Mouse (Mus musculus): ENCODE data around the gene Zfp472.

Gene Zfp472

DNA sequence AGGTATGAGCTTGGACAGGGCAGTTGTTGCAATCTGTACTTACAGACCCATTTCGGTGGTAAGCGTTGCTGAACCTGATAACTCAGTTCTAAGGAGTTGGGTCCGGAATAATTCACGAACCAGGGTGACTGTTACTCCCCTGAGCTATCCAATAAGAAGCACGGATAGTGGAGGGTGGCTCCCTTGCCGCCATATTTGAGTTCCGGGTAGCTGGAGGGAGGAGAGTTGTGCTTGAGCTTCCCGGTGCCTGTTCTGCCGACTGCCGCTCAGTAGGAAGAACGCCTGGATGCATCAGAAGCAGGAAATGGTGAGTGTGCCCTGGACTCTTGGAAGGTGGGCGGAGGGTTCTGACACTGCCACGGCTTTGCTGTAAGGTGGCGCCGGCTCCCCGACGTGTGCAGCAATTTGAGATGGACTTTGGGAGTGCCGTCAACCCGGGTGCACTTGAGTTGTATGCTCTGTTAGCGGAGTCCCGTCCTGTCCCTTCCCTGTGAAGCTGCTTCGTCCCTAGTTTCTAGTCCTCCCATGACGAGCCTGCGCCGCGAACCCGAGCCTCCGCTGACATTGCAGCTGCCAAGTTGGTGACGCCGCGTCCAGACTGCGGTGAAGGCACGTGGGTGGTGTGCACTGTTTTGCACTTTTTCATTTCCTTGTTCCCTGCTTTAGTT is at the start of gene Zfp472:
TSS of gene Zfp472 (plus strand) at position 192 of the 668 bp plus-strand sequence.
- peak; percentile 82 to 90 for DNase-seq (ENCODE audit: low spot score in 2 of 2)

- DNase-seq (ENCODE audit: low spot score in 2 of 2): no peak
Observed at GRCm38 (mm10) chr17:32916075-32916474, 49.5 kb upstream of the Zfp472 start.

DNA sequence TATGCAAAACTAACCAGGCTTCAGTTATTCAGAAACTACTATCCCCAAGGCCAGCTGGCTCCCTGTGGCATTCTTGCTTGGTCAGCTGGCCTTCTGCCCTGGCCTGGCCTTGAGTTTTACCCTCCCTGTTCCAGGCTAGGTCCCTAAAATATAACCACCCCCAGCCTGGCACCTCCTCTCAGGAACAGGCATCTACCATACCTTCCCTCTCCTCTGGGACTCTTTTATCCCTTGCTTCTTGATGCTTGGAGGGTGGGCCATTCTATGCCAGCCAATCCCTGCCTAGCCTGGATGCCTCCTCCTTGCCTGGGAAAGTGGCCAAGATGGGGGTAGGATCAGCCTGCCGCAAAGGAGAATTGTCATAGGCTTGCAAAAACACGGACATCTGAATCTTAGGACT is 48.5 kb upstream of the Zfp472 start, which contains the start of gene Cyp4f14:
TSS of gene Cyp4f14 (minus strand) at position 212 of the 400 bp plus-strand sequence.
- no peak for DNase-seq (ENCODE audit: low spot score in 2 of 2)

DNA sequence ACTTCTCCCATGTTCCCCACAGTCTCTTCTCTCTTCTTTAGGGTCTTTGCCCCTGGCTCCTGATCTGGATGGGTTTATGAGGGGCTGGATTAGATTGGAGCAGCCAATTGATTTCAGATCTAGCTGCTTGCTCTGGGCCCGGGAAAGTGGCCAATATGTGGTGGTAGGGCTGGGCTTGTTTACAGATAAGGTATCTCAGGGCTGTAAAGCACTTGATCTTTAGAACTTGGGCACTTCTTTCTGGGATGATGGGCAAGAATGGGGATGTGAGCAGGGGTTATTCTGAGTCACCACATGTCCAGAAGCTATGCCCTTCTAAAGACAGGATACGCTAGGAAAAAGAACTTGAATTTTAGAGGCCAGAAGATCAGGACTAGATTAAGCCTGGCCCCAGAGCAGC is 46.5 kb upstream of the Zfp472 start:
- no peak for DNase-seq (ENCODE audit: low spot score in 2 of 2)

- no peak for DNase-seq (ENCODE audit: low spot score in 2 of 2)
Observed at GRCm38 (mm10) chr17:32923681-32924080, 41.9 kb upstream of the Zfp472 start.

DNA sequence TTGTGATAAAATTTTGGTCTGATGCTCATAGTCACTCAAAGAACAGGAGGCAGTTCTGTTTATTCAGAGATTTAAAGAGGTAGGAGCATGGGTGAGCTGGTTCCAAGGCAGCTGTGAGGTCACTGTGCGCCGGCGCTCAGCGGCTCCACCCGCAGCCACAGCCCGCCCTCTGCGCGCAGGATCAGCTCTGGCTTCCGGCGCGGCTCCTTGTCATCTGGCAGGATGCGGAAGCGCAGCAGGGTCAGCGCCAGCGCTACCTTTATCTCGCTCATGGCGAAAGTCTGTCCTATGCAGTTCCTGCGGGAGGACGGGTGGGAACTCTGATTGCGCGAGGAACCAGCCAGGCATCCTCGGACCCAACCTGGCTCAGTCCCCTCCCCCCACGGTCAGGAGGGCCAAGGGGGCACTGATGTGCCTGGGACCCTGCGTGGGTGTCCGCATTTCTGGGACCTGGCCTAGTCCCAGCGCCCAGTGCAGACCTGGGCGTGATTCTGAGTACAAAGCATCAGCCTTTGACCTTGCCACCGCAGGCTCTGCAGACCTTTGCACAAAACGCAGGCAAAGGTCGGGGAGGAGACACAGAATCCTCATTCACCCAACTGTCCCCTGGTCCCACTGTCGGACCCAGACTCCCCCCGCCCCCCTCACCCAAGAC is 40.8 kb upstream of the Zfp472 start:
- DNase-seq (ENCODE audit: low spot score in 2 of 2): peak; percentile 45 to 74

- no peak for DNase-seq (ENCODE audit: low spot score in 2 of 2)
Observed at GRCm38 (mm10) chr17:32927803-32928202, 37.8 kb upstream of the Zfp472 start.

GRCm38 (mm10) chr17:32939831-32940230 is 25.8 kb upstream of the Zfp472 start:
- DNase-seq (ENCODE audit: low spot score in 2 of 2): no peak

DNA sequence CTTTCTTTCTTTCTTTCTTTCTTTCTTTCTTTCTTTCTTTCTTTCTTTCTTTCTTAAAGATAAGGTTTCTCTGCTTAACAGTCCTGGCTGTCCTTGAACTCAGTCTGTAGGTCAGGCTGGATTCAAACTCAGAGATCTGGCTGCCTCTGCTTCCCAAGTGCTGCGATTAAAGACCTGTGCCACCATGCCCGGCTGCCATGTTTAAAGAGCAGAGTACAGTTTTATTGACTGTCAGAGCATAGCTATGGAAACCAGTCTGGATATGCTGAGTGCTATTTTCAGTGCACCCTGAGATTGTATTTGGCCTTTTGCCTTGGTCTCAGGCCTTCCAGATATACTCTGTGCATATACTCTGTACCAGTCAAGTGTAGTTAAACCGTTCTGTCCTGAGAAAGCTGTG is 22.0 kb upstream of the Zfp472 start:
- no peak for DNase-seq (ENCODE audit: low spot score in 2 of 2)

GRCm38 (mm10) chr17:32944402-32945035 is 21.1 kb upstream of the Zfp472 start:
- no peak for DNase-seq (ENCODE audit: low spot score in 2 of 2)

GRCm38 (mm10) chr17:32946716-32947115 is 18.9 kb upstream of the Zfp472 start:
- no peak for DNase-seq (ENCODE audit: low spot score in 2 of 2)

- peak; percentile 98 to 99 for DNase-seq (ENCODE audit: low spot score in 2 of 2)
Observed at GRCm38 (mm10) chr17:32947215-32947914, 18.2 kb upstream of the Zfp472 start, which contains the start of gene Cyp4f13. Gene Cyp4f13 (minus strand): TSS chr17:32947402.

DNA sequence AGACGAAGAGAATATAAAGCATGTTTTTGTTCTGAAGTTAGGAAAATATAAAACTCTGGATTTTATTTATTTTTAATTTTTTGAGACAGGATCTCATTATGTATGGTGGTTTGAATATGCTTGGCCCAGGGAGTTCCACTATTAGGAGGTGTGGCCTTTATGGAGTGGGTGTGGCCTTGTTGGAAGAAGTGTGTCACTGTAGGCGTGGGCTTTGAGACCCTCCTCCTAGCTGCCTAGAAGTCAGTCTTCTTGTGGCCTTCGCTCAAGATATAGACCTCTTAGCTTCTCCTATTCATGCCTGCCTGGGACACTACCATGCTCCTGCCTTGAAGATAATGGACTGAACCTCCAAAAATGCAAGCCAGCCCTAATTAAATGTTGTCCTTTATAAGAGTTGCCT is 15.5 kb upstream of the Zfp472 start:
- DNase-seq (ENCODE audit: low spot score in 2 of 2): no peak

DNA sequence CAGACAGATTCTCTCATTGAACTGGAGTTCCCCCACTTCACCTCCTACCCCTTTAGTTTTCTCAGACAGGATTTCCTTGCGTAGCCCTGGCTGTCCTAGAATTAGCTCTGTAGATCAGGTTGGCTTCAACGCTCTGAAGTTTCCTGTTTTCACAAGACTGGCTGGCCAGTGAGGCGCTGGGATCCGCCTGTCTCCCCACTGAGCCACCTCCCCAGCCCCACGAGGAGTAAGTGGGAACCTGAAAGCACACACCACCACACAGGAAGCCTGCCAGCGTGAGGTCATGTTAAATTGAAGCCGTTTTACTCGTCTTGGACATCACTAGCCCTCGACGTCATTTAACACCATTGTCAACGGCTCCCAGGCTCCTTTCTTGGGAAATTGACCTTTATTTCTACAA is 14.6 kb upstream of the Zfp472 start:
- DNase-seq (ENCODE audit: low spot score in 2 of 2): no peak

- peak; percentile 57 to 72 for DNase-seq (ENCODE audit: low spot score in 2 of 2)
Observed at GRCm38 (mm10) chr17:32951441-32951840, 14.2 kb upstream of the Zfp472 start.

- no peak for DNase-seq (ENCODE audit: low spot score in 2 of 2)
Observed at GRCm38 (mm10) chr17:32965253-32965622, 376 bp upstream of the Zfp472 start.

DNA sequence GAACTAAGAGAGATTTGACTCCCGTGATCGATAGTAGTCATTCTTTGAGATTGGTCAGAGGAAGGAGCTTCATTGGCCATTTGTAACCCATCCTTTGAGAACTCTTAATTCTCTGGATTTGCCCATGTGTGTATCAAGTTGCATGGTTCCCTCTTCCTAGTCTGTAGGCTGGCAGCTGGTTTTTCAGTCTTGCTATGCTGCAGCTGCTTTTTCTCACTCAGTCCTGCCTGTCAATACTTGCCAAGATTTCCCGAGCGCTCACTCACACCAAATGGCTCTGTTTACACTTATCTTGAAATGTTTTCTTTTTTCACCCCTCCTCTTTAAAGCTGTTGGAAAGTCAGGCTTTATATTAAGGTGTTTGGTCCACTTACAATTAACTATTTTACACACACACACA is 15.7 kb downstream of the Zfp472 start:
- DNase-seq (ENCODE audit: low spot score in 2 of 2): no peak

GRCm38 (mm10) chr17:32986301-32986700 is 20.7 kb downstream of the Zfp472 start:
- no peak for DNase-seq (ENCODE audit: low spot score in 2 of 2)

DNA sequence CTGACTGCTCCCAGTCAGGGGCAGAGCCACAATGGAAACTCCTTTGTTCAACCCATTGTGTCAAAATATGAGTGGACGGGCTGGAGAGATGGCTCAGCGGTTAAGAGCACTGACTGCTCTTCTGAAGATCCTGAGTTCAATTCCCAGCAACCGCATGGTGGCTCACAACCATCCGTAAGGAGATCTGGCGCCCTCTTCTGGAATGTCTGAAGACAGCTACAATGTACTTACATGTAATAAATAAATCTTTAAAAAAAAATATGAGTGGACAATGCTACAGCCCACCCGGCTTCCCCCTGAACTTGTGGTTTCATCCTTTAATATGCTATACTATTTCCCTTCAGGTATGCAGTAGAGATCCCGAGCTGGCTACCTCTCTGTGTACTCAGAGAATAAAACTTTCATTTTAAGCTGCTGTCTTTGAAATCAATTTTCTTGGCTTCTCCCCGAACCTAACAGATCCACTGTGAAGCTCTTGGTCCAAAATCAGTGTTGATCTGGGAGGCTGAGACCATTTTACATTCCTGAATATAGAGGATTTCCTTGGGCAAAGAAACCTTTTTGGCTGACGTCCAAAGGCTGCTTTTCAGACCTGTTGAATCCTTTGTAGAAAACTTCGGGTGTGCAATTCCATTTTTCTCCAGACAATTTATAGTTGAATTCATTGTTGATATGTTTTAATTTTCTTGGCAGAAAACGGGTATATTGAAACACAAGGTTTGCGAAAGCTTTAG is 26.5 kb downstream of the Zfp472 start:
- DNase-seq (ENCODE audit: low spot score in 2 of 2): no peak

DNA sequence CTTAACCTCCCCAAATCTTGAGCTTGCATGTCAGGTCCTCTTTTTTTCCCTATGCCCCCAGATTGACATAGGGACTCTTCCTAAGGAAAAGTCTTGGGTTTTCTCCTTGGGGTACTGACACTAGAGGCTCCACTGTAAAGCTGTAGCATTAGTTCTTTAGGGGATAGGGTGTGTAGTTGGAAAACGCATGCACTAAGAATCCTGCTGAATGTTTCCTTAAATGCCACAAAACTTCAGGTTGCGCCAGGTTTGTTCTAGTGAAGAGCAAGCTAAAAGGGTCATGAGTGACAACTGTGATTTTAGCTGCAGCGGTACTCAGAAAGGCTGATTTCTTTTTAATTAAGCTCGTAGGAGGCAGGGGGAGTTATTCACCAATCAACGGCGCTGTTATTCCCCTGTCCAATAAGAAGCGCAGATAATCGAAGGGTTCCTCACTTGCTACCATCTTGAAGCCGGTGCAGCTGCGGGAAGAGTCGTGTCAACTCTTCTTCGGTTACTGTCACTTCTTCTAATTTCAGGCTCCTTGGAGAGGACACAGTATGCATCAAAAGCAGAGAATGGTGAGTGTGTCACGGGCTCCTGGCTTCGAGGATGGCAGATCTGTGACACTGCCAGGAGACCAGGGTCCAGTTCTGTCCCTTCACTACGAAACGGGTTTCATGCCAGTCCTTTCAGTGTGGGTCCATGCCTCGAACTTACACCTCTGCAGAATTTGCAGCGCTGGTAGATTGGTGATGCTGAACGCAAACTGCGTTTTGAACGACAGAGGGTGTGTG is 27.3 kb downstream of the Zfp472 start, which contains the start of gene Zfp952:
TSS of gene Zfp952 (plus strand) at position 431 of the 776 bp plus-strand sequence.
- DNase-seq (ENCODE audit: low spot score in 2 of 2): peak; percentile 72 to 73

DNA sequence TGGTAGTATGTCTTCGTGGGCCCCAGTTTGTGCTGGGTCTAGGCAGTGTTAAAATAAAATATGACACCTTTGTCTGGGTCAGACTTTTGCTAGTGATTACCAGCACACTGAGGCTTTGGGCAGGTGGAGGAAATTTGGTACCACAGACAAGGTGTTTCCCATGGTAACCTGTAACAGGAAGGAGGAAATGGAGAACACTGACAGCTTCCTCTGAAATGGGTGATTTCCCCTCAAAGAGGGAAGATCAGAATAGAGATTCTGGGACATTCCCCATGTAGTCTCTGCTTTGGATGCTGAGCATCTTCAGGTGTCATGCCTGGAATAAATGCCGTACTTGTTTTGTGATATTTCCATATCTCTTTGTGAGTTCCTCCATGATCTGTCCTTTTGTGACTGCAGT is 32.9 kb downstream of the Zfp472 start:
- no peak for DNase-seq (ENCODE audit: low spot score in 2 of 2)

All from urinary bladder, adult 18-20 months (tissue).